Mouse (Mus musculus): ENCODE measurements at regions not wholly inside any gene's neighbourhood (a gene's known extent, or its start where the extent isn't known, plus 50 kb on each side); places are given as distances from the start of the nearest gene placed in this dataset.

- 49% methylated on average over 5 of the region's 5 CpGs for WGBS
- no peak for ATAC-seq (ENCODE audit: low FRiP score)
These were observed 202.6 kb downstream of the Wdr11 start for GRCm38 (mm10) chr7:129794276-129794675.

GRCm38 (mm10) chr7:129798525-129798924 is 206.9 kb downstream of the Wdr11 start:
- peaks cover 24% of the 10 kb centered on the region for H3K4me1 ChIP-seq
- no peak overlapping the region for H3K4me3 ChIP-seq
- H3K9me3 ChIP-seq (replicated peaks) = no peaks in the 10 kb centered on the region
- 87% methylated on average over 5 of the region's 5 CpGs for WGBS
- no peak overlapping the region for H3K4me2 ChIP-seq (replicated peaks)
- no peak overlapping the region for H3K9ac ChIP-seq
- H3K27me3 ChIP-seq = peaks cover 3% of the 10 kb centered on the region; the same call in 1 of the 2 replicates
- no peak overlapping the region for H3K27ac ChIP-seq
- ATAC-seq (ENCODE audit: low FRiP score) = no peak
- H3K36me3 ChIP-seq = no peaks in the 10 kb centered on the region

More at GRCm38 (mm10) chr7:129794276-129794675, 202.6 kb downstream of the Wdr11 start:
- H3K4me2 ChIP-seq (replicated peaks) = no peak overlapping the region
- no peak overlapping the region for H3K4me3 ChIP-seq
- H3K27ac ChIP-seq = no peak overlapping the region
- no peaks in the 10 kb centered on the region for H3K36me3 ChIP-seq
- H3K9ac ChIP-seq = no peak overlapping the region
- H3K27me3 ChIP-seq = peaks cover 12% of the 10 kb centered on the region
- peaks cover 10% of the 10 kb centered on the region for H3K4me1 ChIP-seq
- no peaks in the 10 kb centered on the region for H3K9me3 ChIP-seq (replicated peaks)

GRCm38 (mm10) chr7:129800461-129800867 is 208.8 kb downstream of the Wdr11 start:
- H3K4me2 ChIP-seq (replicated peaks) = no peak overlapping the region
- no peaks in the 10 kb centered on the region for H3K36me3 ChIP-seq
- 69% methylated on average over 6 of the region's 6 CpGs for WGBS
- peaks cover 8% of the 10 kb centered on the region for H3K27me3 ChIP-seq
- no peaks in the 10 kb centered on the region for H3K9me3 ChIP-seq (replicated peaks)
- no peak overlapping the region for H3K4me3 ChIP-seq
- H3K9ac ChIP-seq = no peak overlapping the region
- H3K27ac ChIP-seq = no peak overlapping the region
- H3K4me1 ChIP-seq = peaks cover 20% of the 10 kb centered on the region
- ATAC-seq (ENCODE audit: low FRiP score) = no peak

GRCm38 (mm10) chr7:129801431-129801847 is 209.8 kb downstream of the Wdr11 start:
- peaks cover 18% of the 10 kb centered on the region for H3K4me1 ChIP-seq
- no peak overlapping the region for H3K9ac ChIP-seq
- H3K4me3 ChIP-seq = no peak overlapping the region
- no peaks in the 10 kb centered on the region for H3K9me3 ChIP-seq (replicated peaks)
- peaks cover 8% of the 10 kb centered on the region; the same call in 1 of the 2 replicates for H3K27me3 ChIP-seq
- H3K4me2 ChIP-seq (replicated peaks) = no peak overlapping the region
- H3K27ac ChIP-seq = peak overlapping the region; percentile 52; the same call in 1 of the 2 replicates
- 31% methylated on average over 2 of the region's 2 CpGs for WGBS
- peak; percentile 50; the same call in 1 of the 2 replicates for ATAC-seq (ENCODE audit: low FRiP score)
- H3K36me3 ChIP-seq = no peaks in the 10 kb centered on the region

GRCm38 (mm10) chr7:129802168-129802567 is 210.5 kb downstream of the Wdr11 start:
- Histone ChIP-seq H3K4me3 (no peak overlapping the region), H3K4me2 (replicated peaks) (no peak overlapping the region), H3K4me1 (peaks cover 18% of the 10 kb centered on the region), H3K36me3 (no peaks in the 10 kb centered on the region), H3K9ac (no peak overlapping the region), H3K9me3 (replicated peaks) (no peaks in the 10 kb centered on the region), H3K27ac (no peak overlapping the region), H3K27me3 (peaks cover 8% of the 10 kb centered on the region; the same call in 1 of the 2 replicates)
- 63% methylated on average over 6 of the region's 6 CpGs for WGBS
- ATAC-seq (ENCODE audit: low FRiP score) = no peak

GRCm38 (mm10) chr7:129805340-129805739 is 213.7 kb downstream of the Wdr11 start:
- no peaks in the 10 kb centered on the region for H3K36me3 ChIP-seq

GRCm38 (mm10) chr7:129810141-129810540 is 218.5 kb downstream of the Wdr11 start:
- no peaks in the 10 kb centered on the region for H3K4me1 ChIP-seq
- no peak overlapping the region for H3K4me3 ChIP-seq
- H3K9me3 ChIP-seq (replicated peaks) = no peaks in the 10 kb centered on the region
- 66% methylated on average over 9 of the region's 9 CpGs for WGBS
- H3K9ac ChIP-seq = no peak overlapping the region
- H3K36me3 ChIP-seq = no peaks in the 10 kb centered on the region
- H3K27me3 ChIP-seq = no peaks in the 10 kb centered on the region
- H3K27ac ChIP-seq = no peak overlapping the region
- no peak for ATAC-seq (ENCODE audit: low FRiP score)
- H3K4me2 ChIP-seq (replicated peaks) = no peak overlapping the region

More at GRCm38 (mm10) chr7:129805340-129805739, 213.7 kb downstream of the Wdr11 start:
- Histone ChIP-seq H3K9me3 (replicated peaks) (no peaks in the 10 kb centered on the region), H3K4me3 (no peak overlapping the region), H3K4me2 (replicated peaks) (no peak overlapping the region), H3K27me3 (peaks cover 8% of the 10 kb centered on the region; the same call in 1 of the 2 replicates), H3K27ac (no peak overlapping the region), H3K4me1 (peaks cover 18% of the 10 kb centered on the region), H3K9ac (no peak overlapping the region)
- no peak for ATAC-seq (ENCODE audit: low FRiP score)
- 68% methylated on average over 5 of the region's 5 CpGs for WGBS

- Histone ChIP-seq H3K9ac (no peak overlapping the region), H3K4me3 (no peak overlapping the region), H3K9me3 (replicated peaks) (no peaks in the 10 kb centered on the region), H3K27ac (no peak overlapping the region), H3K36me3 (no peaks in the 10 kb centered on the region), H3K4me1 (no peaks in the 10 kb centered on the region), H3K27me3 (no peaks in the 10 kb centered on the region), H3K4me2 (replicated peaks) (no peak overlapping the region)
- no peak for ATAC-seq (ENCODE audit: low FRiP score)
- WGBS = 76% methylated on average over 4 of the region's 4 CpGs
These were observed 218.9 kb downstream of the Wdr11 start for GRCm38 (mm10) chr7:129810565-129810964.

GRCm38 (mm10) chr7:129814149-129814860 is 222.6 kb downstream of the Wdr11 start:
- Histone ChIP-seq H3K9ac (no peak overlapping the region), H3K27me3 (no peaks in the 10 kb centered on the region), H3K36me3 (no peaks in the 10 kb centered on the region), H3K27ac (no peak overlapping the region), H3K4me3 (no peak overlapping the region), H3K4me1 (no peaks in the 10 kb centered on the region), H3K9me3 (replicated peaks) (no peaks in the 10 kb centered on the region), H3K4me2 (replicated peaks) (no peak overlapping the region)
- ATAC-seq (ENCODE audit: low FRiP score) = no peak
- WGBS = 86% methylated on average over 6 of the region's 6 CpGs

- no peaks in the 10 kb centered on the region for H3K9me3 ChIP-seq (replicated peaks)
- WGBS = 92% methylated on average over 2 of the region's 2 CpGs
- no peak for ATAC-seq (ENCODE audit: low FRiP score)
- H3K9ac ChIP-seq = no peak overlapping the region
- H3K36me3 ChIP-seq = no peaks in the 10 kb centered on the region
- H3K4me1 ChIP-seq = no peaks in the 10 kb centered on the region
- no peak overlapping the region for H3K27ac ChIP-seq
- no peaks in the 10 kb centered on the region for H3K27me3 ChIP-seq
- no peak overlapping the region for H3K4me3 ChIP-seq
- no peak overlapping the region for H3K4me2 ChIP-seq (replicated peaks)
These were observed 227.2 kb downstream of the Wdr11 start for GRCm38 (mm10) chr7:129818833-129819232.

GRCm38 (mm10) chr7:129819651-129820050 is 228.0 kb downstream of the Wdr11 start:
- H3K36me3 ChIP-seq = no peaks in the 10 kb centered on the region
- no peaks in the 10 kb centered on the region for H3K9me3 ChIP-seq (replicated peaks)
- no peak overlapping the region for H3K9ac ChIP-seq
- H3K27ac ChIP-seq = no peak overlapping the region
- H3K27me3 ChIP-seq = no peaks in the 10 kb centered on the region
- H3K4me2 ChIP-seq (replicated peaks) = no peak overlapping the region
- H3K4me3 ChIP-seq = no peak overlapping the region
- ATAC-seq (ENCODE audit: low FRiP score) = no peak
- no peaks in the 10 kb centered on the region for H3K4me1 ChIP-seq
- WGBS = 76% methylated on average over 5 of the region's 5 CpGs

- WGBS = 79% methylated on average over 1 of the region's 1 CpGs
- no peaks in the 10 kb centered on the region for H3K36me3 ChIP-seq
- no peak overlapping the region for H3K4me2 ChIP-seq (replicated peaks)
- no peaks in the 10 kb centered on the region for H3K9me3 ChIP-seq (replicated peaks)
- no peak for ATAC-seq (ENCODE audit: low FRiP score)
- 0 out of 2 replicates have a peak, but pooled peaks cover 3% of the 10 kb centered on the region for H3K4me1 ChIP-seq
- no peak overlapping the region for H3K4me3 ChIP-seq
- H3K27me3 ChIP-seq = no peaks in the 10 kb centered on the region
- H3K27ac ChIP-seq = no peak overlapping the region
- H3K9ac ChIP-seq = no peak overlapping the region
These were observed 237.3 kb downstream of the Wdr11 start for GRCm38 (mm10) chr7:129828970-129829369.

GRCm38 (mm10) chr7:129832830-129833229 is 241.2 kb downstream of the Wdr11 start:
- ATAC-seq (ENCODE audit: low FRiP score) = no peak
- 72% methylated on average over 8 of the region's 8 CpGs for WGBS

More at GRCm38 (mm10) chr7:129832830-129833229, 241.2 kb downstream of the Wdr11 start:
- Histone ChIP-seq H3K27ac (no peak overlapping the region), H3K9me3 (replicated peaks) (no peaks in the 10 kb centered on the region), H3K9ac (no peak overlapping the region), H3K4me2 (replicated peaks) (no peak overlapping the region), H3K36me3 (no peaks in the 10 kb centered on the region), H3K4me1 (0 out of 2 replicates have a peak, but pooled peaks cover 3% of the 10 kb centered on the region), H3K27me3 (no peaks in the 10 kb centered on the region), H3K4me3 (no peak overlapping the region)
